Mouse (Mus musculus) heart, postnatal 25 days (tissue): Measurements from ENCODE around the gene Fbxl5. TPM values are rescaled to one million over a fixed set of nuclear protein-coding genes. Genes with fewer than 3 reads are reported as not detected.

Experiments used
- DNase-seq: peaks from one replicate; pipeline ENCODE4 v3.0.0; 2022; ENCODE audit warnings: low spot score
- intact Hi-C: fragments of 180-260 bp; cut with DNase I; formaldehyde crosslinking; loops from one replicate; pipeline ENCODE4 v1.15.1; 2025
- total RNA-seq, 2 experiments: library from RNA; stranded (reverse); gene quantifications; 2 replicates each; pipeline ENCODE4 v1.2.3; 2021

Gene Fbxl5
- total RNA-seq, result 10 to 100 TPM; 30.4 to 32.2 TPM

DNA sequence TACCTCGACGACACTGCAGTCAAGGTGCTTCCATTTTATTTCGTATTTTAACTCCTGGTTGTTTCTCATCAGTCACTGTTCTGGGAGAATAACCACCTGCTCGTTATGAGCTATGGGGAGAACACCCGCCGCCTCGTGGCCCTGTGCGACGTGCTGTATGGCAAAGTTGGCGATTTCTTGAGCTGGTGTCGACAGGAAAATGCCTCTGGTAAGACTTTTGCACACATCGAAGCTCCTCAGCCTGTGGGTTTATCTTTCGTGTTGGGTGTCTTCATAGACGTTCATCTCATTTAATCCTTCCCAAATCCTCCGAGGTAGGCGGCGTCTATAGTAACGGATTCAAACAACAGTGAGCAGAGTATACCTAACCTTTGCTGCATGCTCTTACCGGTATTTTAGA lies at the start of gene Fbxl5:
TSS of gene Fbxl5 (minus strand) at position 101 of the 400 bp plus-strand sequence.
- intact Hi-C loops, result no loop called here

DNA sequence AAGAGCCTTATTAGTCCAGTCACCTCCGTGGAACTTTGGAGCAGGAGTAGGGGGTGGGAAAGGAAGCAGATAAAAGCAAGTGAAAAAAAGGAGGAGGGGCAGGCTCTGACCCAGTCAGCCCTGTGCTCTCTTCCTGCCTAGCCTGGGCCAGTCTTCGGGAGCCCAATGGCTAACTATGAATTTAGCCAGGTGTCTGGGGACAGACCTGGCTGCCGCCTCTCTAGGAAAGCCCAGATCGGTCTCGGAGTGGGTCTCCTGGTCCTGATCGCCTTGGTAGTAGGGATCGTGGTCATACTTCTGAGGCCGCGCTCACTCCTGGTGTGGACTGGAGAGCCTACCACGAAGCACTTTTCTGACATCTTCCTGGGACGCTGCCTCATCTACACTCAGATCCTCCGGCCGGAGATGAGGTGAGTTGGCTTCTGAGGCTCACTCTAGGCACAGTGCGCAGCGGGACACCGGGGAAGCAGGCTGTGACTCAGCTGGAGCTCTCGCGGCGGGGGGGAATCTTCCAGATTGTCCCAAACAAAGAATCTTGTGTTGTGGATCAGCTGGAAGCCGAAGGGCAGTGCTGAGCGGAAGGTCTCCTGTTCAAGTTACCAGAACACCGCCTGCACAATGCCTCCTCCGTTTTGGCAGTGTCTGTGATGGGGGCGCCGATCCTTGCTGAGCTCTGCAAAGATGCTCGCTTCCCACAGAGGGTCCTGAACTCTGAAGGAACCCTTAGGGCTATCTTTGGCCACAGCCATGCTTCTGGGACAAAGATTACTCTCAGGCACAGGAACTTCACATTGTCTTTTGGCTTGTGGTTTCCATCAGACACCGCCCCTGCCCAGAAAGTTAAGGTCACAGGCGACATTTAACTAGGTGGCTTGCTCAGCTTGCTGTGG lies 47.5 kb upstream of the Fbxl5 start:
- DNase-seq, result peak; percentile 27
- intact Hi-C loops, result no loop called here

More for the DNA sequence above, at the start of gene Fbxl5:
- no peak for DNase-seq

DNA sequence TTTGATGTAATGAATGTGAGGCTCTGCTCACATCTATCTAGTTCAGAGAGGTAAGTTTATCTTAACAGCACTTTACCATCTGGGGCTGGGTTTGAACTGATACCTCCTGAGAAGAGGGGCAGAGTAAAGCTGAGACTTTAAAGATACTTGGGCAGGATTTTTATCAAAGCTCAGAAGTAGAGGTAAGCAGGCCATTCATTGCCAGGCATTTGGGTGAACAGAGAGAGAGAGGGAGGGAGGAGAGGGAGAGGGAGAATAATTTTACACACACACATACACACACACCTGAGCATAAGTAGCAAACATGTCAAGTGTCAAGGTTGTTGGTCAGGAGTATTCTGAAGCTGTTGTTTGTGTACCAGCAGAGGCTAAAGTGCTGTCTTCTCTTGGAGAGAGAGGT lies 46.8 kb upstream of the Fbxl5 start, which contains the start of gene Cd38:
TSS of gene Cd38 (plus strand) at position 301 of the 400 bp plus-strand sequence.
- intact Hi-C loops, result no loop called here

DNA sequence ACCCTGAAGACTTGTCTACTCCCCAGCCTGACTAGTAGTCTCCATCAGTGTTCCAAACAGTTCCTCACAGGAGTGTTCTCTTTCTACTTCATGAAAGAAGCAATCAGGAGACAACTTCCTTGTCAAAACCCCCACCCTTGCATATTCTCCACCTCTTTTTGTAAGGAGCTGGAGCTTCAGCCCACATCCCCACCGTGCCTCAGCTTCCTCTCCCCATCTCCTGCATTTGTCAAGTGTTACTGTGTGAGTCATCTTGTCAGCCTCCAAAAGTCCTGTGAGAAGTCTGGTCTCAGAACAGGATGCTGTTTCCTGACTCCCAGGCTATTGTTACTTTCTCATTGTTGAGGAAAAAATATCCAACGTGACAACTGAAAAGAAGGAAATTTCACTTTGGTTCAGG lies 43.9 kb upstream of the Fbxl5 start:
- intact Hi-C loops, result no loop called here

More for the DNA sequence above, 46.8 kb upstream of the Fbxl5 start, which contains the start of gene Cd38:
- no peak for DNase-seq

DNA sequence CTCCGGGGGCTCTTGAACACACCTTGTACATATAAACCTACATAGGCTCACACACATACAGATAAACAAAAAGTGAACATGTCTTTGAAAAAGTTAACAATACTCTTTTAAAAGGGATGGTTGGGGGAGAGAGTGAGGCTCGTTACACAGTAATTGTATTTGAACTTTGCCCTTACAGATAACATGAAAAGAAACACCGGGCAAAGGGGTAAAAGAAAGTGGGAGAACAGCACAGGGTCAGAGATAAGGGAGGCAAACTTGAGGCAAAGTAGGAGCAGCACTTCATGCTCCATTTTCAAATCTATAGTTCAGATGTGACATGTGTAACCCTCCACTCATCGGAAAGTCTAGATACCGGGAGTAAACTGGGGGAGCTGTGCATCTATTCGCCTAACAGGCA lies 42.2 kb upstream of the Fbxl5 start:
- intact Hi-C loops, result no loop called here
- no peak for DNase-seq

More for the DNA sequence above, 43.9 kb upstream of the Fbxl5 start:
- no peak for DNase-seq

DNA sequence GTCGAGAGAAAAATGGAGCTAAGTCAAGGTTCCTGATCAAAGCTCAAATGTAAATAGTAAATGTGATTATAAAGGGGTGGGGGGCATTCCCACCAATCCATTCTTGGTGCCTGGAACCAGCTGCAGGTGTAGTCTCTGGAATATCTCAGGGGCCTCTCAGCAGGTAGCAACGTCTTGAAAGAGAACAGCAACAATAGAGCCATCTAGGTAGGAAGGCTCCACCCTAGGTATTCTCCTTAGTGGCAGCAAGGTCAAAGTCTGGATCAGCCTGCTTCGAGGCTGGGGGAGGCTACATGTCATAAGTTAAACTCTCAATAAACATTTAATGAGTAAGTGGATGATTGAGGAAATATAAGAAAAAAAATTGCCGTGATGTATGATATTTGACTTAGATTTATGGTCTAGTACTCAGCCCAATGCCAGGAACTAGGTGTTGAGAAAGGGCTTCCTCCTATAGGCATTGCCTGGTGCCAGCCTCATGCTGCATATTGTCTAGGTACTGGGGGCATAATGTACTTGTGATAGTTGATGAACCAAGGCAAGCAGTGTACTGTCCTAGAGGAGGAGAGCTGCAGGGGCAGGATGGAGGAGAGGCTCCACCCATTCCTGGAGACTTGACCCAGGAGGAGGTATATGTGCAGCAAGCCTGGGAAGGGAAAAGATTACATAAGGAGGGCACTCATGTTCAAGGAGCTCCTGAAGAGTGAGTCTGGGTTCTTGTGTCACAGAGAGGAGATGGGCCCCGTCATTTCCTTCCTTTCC lies 39.4 kb upstream of the Fbxl5 start:
- intact Hi-C loops, result no loop called here
- DNase-seq, result no peak

DNA sequence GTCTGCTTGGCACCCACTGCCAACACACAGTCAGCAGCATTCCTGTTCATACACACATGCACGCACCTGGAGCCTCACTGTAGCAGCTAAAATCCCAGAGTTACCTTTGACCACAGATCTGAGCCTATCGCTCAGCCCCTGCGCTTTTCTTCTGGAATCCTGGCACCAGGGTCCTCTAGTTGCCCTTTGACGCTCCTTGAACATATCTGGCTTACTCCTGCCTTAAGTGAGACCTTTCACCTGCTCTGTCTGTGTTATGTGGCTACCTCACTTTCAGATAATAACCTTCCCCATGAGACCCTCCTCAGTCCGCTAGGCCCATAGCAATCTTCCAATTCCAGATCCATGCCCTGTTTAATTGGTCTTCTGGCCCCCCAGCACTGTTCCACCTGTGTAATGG lies 38.7 kb upstream of the Fbxl5 start:
- no peak for DNase-seq
- intact Hi-C loops, result no loop called here

DNA sequence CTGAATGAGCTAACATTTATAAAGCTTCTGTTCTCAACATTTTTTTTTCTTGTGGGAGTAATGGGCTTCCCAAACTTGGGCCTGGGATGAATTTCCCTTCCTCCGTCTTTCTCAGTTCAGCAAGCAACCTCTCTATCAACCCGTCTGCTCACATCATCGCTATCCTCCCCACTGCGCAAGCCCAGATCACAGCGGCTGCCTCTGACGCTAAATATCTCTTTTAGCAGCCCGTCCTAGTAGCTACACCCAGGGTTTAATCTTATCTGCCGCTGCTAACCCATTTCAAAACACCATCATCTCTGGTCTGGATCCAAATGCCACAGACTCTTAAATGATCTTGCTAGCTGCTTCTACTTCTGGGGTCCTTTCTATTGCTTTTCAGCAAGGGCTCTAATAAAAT lies 38.2 kb upstream of the Fbxl5 start:
- intact Hi-C loops, result no loop called here
- DNase-seq, result no peak

DNA sequence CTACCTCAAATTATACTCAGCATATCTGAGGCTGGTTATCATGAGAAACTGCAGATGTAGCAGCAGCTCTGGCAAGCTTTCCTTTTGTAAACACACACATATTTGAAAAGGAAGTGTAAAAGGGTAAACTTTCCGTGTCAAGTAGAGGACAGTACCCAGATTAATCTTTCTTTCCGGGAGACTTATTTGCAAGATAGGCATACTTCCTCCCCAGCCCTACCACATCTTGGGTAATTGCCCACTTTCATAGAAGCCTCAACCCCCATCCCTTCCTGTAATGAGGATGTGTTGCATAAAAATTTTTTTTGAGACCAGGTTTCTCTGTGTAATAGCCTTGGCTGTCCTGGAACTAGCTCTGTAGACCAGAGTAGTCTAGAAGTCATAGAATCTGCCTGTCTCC lies 34.3 kb upstream of the Fbxl5 start:
- intact Hi-C loops, result no loop called here
- DNase-seq, result no peak

DNA sequence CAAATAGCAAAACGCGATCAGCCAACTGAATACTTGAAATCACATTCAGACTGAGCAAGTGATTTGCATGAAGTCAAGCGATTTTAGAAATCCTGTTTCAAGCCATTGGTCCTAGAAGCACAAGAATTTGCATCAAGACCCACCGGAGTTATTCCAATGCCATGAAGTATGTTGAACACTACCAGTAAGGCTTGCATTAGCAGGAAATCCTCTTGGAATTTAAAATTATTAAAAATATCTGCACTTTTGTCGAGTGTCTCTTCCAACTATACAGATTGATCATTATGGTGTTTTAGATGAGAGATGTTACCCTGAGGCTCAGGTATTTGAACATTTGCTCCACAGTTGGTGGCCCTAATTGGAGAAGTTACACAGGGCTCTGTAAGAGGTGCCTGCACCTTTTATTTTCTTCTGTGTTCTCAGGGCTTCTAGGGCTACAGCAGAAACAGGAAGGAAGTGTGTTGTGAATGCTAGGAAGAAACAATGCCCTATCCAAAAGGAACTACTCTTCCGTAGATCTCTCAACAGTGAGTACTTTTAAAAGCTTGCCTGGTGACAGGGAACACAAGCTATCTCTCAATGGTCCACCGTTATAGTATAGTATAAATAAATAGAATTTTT lies 32.5 kb upstream of the Fbxl5 start:
- intact Hi-C loops, result no loop called here
- no peak for DNase-seq

DNA sequence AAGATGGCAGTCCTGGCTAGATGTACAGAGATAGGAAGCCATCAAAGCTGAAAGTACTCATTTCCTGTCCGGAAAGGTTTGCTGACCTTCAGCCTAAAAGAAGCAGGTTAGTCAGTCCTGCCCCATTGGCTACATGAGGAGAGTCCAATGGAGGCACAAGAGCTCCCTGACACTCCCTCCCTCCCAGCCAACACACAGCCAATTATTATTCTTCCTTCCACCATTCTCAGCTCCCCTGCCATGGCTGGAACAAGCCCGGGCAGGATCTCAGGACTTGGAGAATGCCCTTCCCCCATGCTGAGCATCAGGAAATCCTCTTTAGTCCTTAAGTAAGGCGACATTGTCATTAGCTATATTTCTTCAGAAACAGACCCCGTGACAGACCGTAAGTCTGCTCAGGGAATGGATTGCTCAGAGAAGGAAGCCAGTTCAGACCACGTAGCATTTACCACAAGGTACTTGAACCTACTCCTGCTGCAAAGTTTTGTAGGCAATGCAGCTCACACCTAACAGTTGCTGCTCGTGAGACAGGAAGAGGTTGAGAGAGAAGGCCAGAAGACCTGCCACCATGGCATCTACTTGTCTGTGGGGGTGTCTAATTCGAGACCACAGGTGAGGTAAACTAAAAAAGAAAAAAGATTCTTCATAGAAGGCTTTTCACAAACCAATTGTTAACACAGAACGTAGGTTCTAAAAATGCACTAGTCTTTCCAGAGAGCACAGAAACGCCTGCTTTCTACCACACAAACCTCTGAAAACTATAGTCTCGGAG lies 31.8 kb upstream of the Fbxl5 start:
- no peak for DNase-seq
- intact Hi-C loops, result no loop called here

DNA sequence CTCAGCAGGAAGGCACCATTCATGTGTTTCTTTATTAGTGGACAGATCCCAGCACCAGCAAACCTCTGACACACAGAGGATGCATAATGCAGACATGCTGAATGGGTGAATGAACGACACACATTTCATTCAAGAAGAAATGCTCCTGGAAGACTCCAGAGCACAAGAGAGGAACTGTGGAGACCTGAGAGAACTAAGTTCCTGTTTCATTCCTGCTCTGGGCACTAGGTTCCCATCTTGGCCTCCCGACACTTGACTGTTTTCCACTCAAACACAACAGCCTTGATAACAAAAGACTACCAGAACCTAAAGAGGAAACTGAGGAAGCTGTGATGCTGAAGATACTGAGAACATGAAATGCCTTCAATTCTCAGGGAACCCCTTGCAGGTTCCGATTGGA lies 26.8 kb upstream of the Fbxl5 start:
- DNase-seq, result no peak
- intact Hi-C loops, result no loop called here

DNA sequence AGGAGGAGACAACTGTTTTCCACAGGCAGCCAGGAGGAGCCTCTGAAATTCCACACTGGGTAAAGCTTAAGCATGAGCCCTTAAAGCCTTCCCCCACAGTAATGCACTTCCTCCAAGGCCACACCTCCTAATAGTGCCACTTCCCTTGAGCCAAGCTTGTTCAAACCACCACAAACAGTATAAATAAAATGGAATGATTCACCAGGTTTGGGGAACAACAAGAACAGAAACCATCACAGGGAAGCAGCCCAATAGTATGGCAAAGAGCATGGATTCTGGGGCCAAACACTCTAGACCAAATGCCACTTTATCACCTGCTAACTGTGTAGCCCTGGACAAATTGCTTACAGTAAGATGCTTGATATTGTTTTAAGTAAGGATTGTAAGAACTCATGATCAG lies 26.1 kb upstream of the Fbxl5 start:
- DNase-seq, result no peak
- intact Hi-C loops, result no loop called here

DNA sequence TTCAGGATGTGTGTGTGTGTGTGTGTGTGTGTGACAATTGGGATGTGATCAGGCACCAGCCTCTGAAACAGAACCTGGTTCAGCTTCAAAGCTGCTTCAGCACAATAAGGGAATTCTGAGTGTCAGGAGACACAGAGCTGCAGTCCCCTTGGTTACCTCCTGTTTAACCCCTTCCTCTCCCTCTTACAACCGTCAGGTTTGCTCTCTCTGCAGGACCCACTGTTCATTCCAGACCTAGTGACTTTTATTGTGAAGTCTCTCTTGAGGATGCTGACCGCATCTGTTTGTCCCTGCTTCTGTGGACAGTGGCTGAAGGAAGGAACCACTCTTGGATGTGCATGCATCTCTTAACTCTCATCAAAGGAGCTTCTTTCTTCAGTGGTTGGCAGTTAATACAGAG lies 24.8 kb upstream of the Fbxl5 start:
- intact Hi-C loops, result no loop called here
- DNase-seq, result no peak

DNA sequence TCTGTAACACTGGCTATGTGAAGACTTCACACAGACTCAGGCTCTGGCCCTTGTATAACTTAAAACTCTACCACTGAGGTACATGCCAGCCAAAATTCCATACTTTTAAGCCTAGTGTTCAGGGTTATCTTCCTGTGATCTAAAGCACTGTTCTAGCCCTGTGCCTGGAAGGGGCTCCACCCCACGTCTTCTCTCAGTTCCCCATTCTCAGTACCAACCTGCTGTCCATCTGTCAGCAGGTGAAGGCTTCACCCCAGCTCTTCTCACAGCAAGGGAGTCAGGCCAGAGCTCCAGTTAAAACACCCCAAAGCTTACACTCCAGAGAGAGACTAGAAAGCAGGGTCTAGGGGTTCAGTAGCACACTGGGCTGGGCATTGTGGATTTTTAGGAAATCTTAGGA lies 24.2 kb upstream of the Fbxl5 start:
- intact Hi-C loops, result no loop called here
- DNase-seq, result no peak

DNA sequence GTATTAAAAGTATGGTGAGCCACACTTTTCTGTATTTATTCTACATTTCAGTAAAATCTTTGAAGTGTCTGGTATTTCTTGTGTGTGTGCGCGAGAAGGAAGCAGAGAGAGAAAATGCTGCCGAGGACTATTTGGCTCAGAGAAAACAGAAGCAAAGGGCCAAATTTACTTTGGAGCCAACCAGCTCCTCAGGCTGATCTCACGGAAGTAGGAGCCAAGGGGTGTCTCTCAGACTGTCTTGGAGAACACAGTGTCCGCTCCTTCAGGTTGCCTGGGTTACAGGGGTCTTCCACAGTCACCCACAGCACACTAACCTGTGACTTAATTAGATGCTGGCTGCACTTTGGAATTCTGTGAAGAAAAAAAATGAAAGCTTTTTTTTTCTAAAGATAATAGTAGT lies 23.6 kb upstream of the Fbxl5 start:
- no peak for DNase-seq
- intact Hi-C loops, result no loop called here

DNA sequence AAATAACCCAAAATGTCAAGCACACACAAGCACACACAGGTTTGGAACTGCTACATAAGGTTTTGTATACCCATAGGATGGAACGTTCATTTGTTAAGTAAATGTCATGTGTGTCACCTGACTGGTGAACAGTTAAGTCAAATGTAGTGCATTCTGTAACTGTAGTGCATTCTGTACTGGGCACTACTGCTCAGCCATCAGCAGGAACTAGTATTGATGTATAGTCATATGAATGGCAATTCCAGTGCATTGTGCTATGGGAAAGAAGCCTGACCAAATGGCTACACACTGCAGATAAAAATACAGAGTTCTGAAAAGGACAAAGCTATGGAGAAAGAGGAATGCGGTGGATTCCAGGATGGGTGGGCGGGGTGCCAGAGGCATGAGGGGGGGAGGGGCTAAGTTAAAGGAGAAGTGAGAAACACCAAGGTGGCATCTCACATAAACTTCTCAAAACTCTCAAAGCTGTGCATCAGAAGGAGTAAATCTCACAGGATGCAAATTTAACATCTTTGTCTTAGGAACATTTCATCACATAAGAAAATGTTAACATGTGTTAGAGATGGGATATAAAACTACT lies 21.2 kb upstream of the Fbxl5 start:
- no peak for DNase-seq
- intact Hi-C loops, result loop anchor here (5.0 kb wide), 4 partner anchors 35 to 425 kb away; no protein-coding TSS in a partner anchor

DNA sequence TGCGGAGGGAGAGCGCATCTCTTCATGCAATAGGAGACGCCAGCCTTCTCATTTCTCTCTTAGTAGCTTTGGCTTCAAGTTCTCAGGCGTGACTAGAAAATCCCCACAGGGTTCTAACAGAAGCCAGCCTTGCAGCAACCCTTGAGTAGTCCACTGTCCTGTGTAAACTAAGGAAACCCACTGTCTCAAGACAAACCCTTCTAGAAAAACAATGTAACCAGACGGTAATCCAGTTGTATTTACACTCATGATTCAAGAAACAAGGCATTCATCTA lies 20.5 kb upstream of the Fbxl5 start:
- intact Hi-C loops, result loop anchor here (5.0 kb wide), 4 partner anchors 35 to 425 kb away; no protein-coding TSS in a partner anchor
- DNase-seq, result no peak

DNA sequence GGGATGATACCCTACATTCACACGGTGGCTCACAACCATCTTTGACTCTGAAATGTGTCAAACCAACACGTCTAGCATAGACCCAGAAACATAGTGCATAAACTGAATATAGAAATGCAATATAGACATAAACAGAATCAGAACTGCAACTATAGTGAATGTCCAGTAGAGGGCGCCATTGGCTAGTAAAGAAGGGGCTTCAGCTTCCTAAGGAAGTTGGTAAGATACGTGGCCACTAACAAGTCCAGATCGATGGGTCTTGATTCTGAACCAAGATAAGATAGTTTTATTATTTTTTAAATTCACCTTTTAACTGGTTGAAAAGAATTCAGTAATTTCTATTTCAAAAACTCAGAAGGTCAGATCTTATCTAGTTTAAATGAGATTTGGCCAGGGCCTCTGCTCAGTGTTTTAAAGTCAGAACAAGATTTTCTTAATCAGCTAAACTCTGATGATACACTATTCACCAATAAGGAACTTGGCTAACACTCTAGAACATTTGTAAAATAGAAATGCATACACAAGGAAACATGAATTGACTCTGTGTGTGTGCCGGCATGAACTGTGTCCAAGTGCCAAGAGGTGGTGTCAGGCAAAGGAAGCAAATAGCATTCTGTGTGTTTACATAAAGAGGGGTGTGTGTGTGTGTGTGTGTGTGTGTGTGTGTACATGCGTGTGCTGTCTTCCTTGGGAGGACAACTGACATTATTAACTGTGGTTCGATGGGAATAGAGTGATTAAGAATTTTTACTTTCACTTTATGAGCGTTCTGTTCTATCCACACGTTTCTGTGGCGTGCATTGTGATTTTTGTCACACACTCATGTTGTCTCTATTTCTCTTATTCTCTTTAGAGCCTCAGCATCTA lies 19.9 kb upstream of the Fbxl5 start:
- DNase-seq, result no peak
- intact Hi-C loops, result loop anchor here (1.0 to 5.0 kb wide), 5 partner anchors 36 to 426 kb away; no protein-coding TSS in a partner anchor
